Mouse (Mus musculus) ovary, postnatal 14 days (tissue): ENCODE measurements at regions not wholly inside any gene's neighbourhood (a gene's known extent, or its start where the extent isn't known, plus 50 kb on each side); places are given as distances from the start of the nearest gene placed in this dataset.

Experiments
- DNase-seq: peaks from one replicate; pipeline ENCODE4 v3.0.0; 2022; ENCODE audit warnings: low spot score

- DNase-seq: no peak
Measured at GRCm38 (mm10) chr12:56472856-56473647, 63.7 kb downstream of the Nkx2-1 start.

GRCm38 (mm10) chr12:56470932-56471500 lies 65.7 kb downstream of the Nkx2-1 start:
- no peak for DNase-seq

GRCm38 (mm10) chr12:56459508-56460119 lies 77.1 kb downstream of the Nkx2-1 start:
- no peak for DNase-seq

GRCm38 (mm10) chr12:56458665-56459507 lies 77.8 kb downstream of the Nkx2-1 start:
- no peak for DNase-seq

GRCm38 (mm10) chr12:56457951-56458350 lies 78.8 kb downstream of the Nkx2-1 start:
- DNase-seq: no peak

- DNase-seq: no peak
Measured at GRCm38 (mm10) chr12:56457356-56457755, 79.4 kb downstream of the Nkx2-1 start.

GRCm38 (mm10) chr12:56450261-56450660 lies 86.4 kb downstream of the Nkx2-1 start:
- DNase-seq: no peak

GRCm38 (mm10) chr12:56448786-56449564 lies 87.7 kb downstream of the Nkx2-1 start:
- DNase-seq: no peak

- no peak for DNase-seq
Measured at GRCm38 (mm10) chr12:56441166-56441817, 95.4 kb downstream of the Nkx2-1 start.

GRCm38 (mm10) chr12:56440068-56440847 lies 94.6 kb upstream of the Mbip start:
- no peak for DNase-seq

- no peak for DNase-seq
Measured at GRCm38 (mm10) chr12:56438384-56438783, 92.7 kb upstream of the Mbip start.

- DNase-seq: no peak
Measured at GRCm38 (mm10) chr12:56437975-56438374, 92.3 kb upstream of the Mbip start.

GRCm38 (mm10) chr12:56426681-56427246 lies 81.1 kb upstream of the Mbip start:
- DNase-seq: no peak

GRCm38 (mm10) chr12:56416106-56416505 lies 70.4 kb upstream of the Mbip start:
- no peak for DNase-seq

- DNase-seq: no peak
Measured at GRCm38 (mm10) chr12:56414861-56415765, 69.4 kb upstream of the Mbip start.

- no peak for DNase-seq
Measured at GRCm38 (mm10) chr12:56405658-56406057, 60.0 kb upstream of the Mbip start.

GRCm38 (mm10) chr12:56404833-56405232 lies 59.1 kb upstream of the Mbip start:
- peak; percentile 34 for DNase-seq

- no peak for DNase-seq
Measured at GRCm38 (mm10) chr12:56404262-56404661, 58.6 kb upstream of the Mbip start.

GRCm38 (mm10) chr12:56403626-56404025 lies 57.9 kb upstream of the Mbip start:
- DNase-seq: no peak
